Mouse (Mus musculus): ENCODE results near the gene Cebpe. TPM values are rescaled to one million over a fixed set of nuclear protein-coding genes. Genes with fewer than 3 reads are reported as not detected.

Cebpe gene
- polyA plus RNA-seq (2012; rRNA removed; ENCODE audit: low replicate concordance): 2.4 and 8.7 TPM in 2 replicates

DNA sequence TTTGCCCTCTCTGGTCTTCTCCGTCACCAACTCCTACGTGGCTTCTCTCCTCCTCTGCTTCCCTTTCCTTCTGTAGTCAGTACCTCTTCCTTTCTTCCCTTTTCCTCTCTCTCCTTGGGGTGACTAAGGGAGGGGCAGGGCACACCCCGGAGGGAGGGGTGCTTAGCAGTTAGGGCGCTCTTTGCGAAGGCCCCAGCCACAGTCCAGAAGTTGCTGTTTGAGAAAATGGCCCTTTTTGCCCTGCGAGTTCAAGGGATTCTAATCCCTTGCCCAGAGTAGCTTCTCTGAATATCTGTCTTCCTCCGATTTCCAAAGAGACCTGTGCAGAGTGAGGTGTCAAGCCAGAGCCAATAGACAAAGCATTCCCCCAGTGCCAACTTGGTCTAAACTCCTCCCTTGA lies at the start of gene Cebpe:
TSS of gene Cebpe (minus strand) at position 101 of the 400 bp plus-strand sequence.

DNA sequence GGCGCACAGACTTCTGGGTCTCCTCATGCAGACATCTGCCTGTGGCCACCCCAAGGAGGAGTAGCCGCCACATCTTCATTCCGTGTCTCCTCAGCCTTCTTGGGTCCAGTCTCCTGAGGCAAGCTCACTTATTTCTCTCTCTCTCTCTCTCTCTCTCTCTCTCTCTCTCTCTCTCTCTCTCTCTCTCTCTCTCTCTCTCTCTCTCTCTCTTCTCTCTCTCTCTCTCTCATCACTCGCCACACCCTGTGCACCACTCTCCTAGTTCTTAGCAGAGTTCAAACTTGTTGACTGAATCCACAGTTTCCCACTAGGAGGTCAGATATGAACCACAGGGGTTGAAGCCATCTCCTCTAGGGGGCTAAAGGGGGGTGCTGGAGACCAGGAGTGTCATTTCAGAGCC lies 13.2 kb downstream of the Cebpe start, which contains the start of gene Gm29776:
TSS of gene Gm29776 (minus strand) at position 101 of the 400 bp plus-strand sequence.

DNA sequence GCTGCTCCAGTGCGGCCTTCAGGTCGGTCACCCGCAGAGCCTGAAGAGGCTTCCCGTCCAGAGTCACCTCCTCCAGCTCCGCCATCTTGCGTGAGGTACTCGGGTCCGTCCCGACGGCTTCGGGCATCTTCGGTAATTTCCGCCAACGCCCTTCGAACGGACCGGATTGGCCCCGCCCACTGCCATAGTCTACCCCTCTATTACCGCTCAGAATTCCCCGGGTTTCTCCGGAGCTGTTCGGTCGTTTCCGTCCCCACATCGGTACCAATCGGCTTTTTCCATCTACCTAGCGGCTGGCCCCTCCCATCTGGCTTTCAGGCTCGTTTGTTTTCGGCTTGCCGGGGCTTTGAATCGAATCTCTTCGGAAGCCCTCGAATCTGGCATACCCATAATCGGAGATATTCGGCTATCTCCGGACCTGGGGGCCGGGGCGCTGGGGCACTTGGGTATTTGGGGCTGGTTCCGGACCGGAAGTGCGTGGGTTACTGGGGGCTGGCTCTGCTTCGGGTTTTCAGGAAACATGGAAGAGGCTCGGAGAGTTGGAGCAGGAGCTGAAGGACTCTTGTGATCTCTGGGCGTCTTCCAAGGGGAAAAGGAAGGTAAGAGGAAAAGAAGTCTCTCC lies 25.3 kb downstream of the Cebpe start, which contains the start of gene Acin1:
TSS of gene Acin1 (minus strand) at position 410 of the 622 bp plus-strand sequence.

DNA sequence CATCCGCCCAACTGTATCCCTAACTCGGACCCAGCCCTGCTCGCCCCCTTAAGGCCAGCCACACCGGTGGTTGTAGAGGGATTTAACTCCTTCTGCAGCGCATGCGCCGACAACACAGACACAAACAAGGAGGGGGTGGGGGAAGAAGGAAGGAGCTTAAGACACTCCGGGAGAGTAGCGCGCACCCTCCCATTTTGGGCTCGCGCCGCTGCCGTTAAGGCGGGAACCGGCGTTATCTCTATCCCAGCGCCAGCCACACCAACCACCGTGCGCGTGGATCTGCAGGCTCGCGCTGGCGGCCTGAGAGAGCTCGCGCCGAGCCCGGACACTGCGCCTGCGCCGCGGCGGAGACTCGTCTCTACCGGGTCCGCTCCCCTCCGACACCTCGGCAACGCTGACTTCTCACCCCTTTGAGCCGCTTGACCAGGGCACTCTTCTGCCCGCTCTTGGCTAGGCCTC lies 25.9 kb downstream of the Cebpe start, which contains the start of gene 1700123O20Rik:
TSS of gene 1700123O20Rik (plus strand) at position 154 of the 459 bp plus-strand sequence.

Other genes with a start within 250 kb of the Cebpe start
- 234 and 458 TPM in 2 replicates for gene Lrp10, start 248.0 kb downstream of the Cebpe start, polyA plus RNA-seq (2012; rRNA removed; ENCODE audit: low replicate concordance)
- gene Rem2, start 236.1 kb downstream of the Cebpe start, polyA plus RNA-seq (2012; rRNA removed; ENCODE audit: low replicate concordance): 0.16 and 0.18 TPM in 2 replicates
- 8.3 and 21.4 TPM in 2 replicates for gene Prmt5, start 194.6 kb downstream of the Cebpe start, polyA plus RNA-seq (2012; rRNA removed; ENCODE audit: low replicate concordance)
- 8.0 and 8.5 TPM in 2 replicates for gene Haus4, start 157.6 kb downstream of the Cebpe start, polyA plus RNA-seq (2012; rRNA removed; ENCODE audit: low replicate concordance)
- gene Ajuba, start 134.6 kb downstream of the Cebpe start, polyA plus RNA-seq (2012; rRNA removed; ENCODE audit: low replicate concordance): 2.8 and 3.3 TPM in 2 replicates
- 4.0 and 6.6 TPM in 2 replicates for gene 4931414P19Rik, start 106.2 kb downstream of the Cebpe start, polyA plus RNA-seq (2012; rRNA removed; ENCODE audit: low replicate concordance)
- gene Psmb5, start 94.2 kb downstream of the Cebpe start, polyA plus RNA-seq (2012; rRNA removed; ENCODE audit: low replicate concordance): 131 and 140 TPM in 2 replicates
- 0.02 TPM in 1 of 2 replicates, not detected in the other for gene Psmb11, start 90.7 kb downstream of the Cebpe start, polyA plus RNA-seq (2012; rRNA removed; ENCODE audit: low replicate concordance)
- not detected in 2 replicates for gene Gm17606, start 71.2 kb downstream of the Cebpe start, polyA plus RNA-seq (2012; rRNA removed; ENCODE audit: low replicate concordance)
- 5.7 and 7.8 TPM in 2 replicates for gene Cdh24, start 70.8 kb downstream of the Cebpe start, polyA plus RNA-seq (2012; rRNA removed; ENCODE audit: low replicate concordance)
- gene 1700123O20Rik, start 26.0 kb downstream of the Cebpe start, polyA plus RNA-seq (2012; rRNA removed; ENCODE audit: low replicate concordance): 25.6 and 33.7 TPM in 2 replicates
- gene Acin1, start 25.2 kb downstream of the Cebpe start, polyA plus RNA-seq (2012; rRNA removed; ENCODE audit: low replicate concordance): 48.2 and 68.8 TPM in 2 replicates
- gene Gm29776, start 13.3 kb downstream of the Cebpe start, polyA plus RNA-seq (2012; rRNA removed; ENCODE audit: low replicate concordance): 0.04 and 0.23 TPM in 2 replicates
- 45.5 and 192 TPM in 2 replicates for gene Slc7a8, start 69.8 kb upstream of the Cebpe start, polyA plus RNA-seq (2012; rRNA removed; ENCODE audit: low replicate concordance)
- not detected in 2 replicates for gene Rnf212b, start 102.0 kb upstream of the Cebpe start, polyA plus RNA-seq (2012; rRNA removed; ENCODE audit: low replicate concordance)
- 1.5 and 2.0 TPM in 2 replicates for gene Homez, start 158.8 kb upstream of the Cebpe start, polyA plus RNA-seq (2012; rRNA removed; ENCODE audit: low replicate concordance)
- gene Ppp1r3e, start 165.4 kb upstream of the Cebpe start, polyA plus RNA-seq (2012; rRNA removed; ENCODE audit: low replicate concordance): 15.5 and 18.2 TPM in 2 replicates
- gene Bcl2l2, start 171.2 kb upstream of the Cebpe start, polyA plus RNA-seq (2012; rRNA removed; ENCODE audit: low replicate concordance): 31.3 and 48.5 TPM in 2 replicates
- gene Gm20521, start 171.3 kb upstream of the Cebpe start, polyA plus RNA-seq (2012; rRNA removed; ENCODE audit: low replicate concordance): 10.4 and 10.8 TPM in 2 replicates
- gene Pabpn1, start 180.3 kb upstream of the Cebpe start, polyA plus RNA-seq (2012; rRNA removed; ENCODE audit: low replicate concordance): 34.7 and 37.9 TPM in 2 replicates
- gene Slc22a17, start 201.0 kb upstream of the Cebpe start, polyA plus RNA-seq (2012; rRNA removed; ENCODE audit: low replicate concordance): 16.9 and 36.0 TPM in 2 replicates
- gene Efs, start 214.0 kb upstream of the Cebpe start, polyA plus RNA-seq (2012; rRNA removed; ENCODE audit: low replicate concordance): 4.4 and 8.0 TPM in 2 replicates
- gene Il25, start 220.5 kb upstream of the Cebpe start, polyA plus RNA-seq (2012; rRNA removed; ENCODE audit: low replicate concordance): 0.92 TPM in 1 of 2 replicates, not detected in the other
- 0.79 and 1.8 TPM in 2 replicates for gene Cmtm5, start 224.1 kb upstream of the Cebpe start, polyA plus RNA-seq (2012; rRNA removed; ENCODE audit: low replicate concordance)